In genomic region chr5:66042651-66043340, GRCm38 (mm10) we compare ENCODE assay signal across 16 mouse cellular contexts. TPM values are rescaled to one million over a fixed set of nuclear protein-coding genes. Genes with fewer than 3 reads are reported as not detected.
A peak's percentile ranks its signal among the peaks of the same experiment; 100 is the strongest.
DNase-seq lines count a peak whose midpoint lies in the region; ATAC-seq and TF ChIP-seq lines count a peak whose summit lies in the region.
"Had no signal": no experiment of that assay in that cellular context is flagged by ENCODE, and none has a peak within 500 bp of the region (broad histone marks: within the 10 kb centered on the region; RNA-seq: fewer than 3 reads in every experiment).

No protein-coding gene starts in this region.

- H3K9me3 ChIP-seq in E14TG2a.4 (ENCODE audit: low read length) = no peaks in the 10 kb centered on the region
- no peaks in the 10 kb centered on the region for H3K9me3 ChIP-seq in ES-Bruce4 (replicated peaks; ENCODE audit: control insufficient read depth, insufficient read depth, low read length, poor library complexity, severe bottlenecking)
- H3K9me3 ChIP-seq in kidney, embryonic 14.5 days (ENCODE audit: control insufficient read depth, low read length) = no peaks in the 10 kb centered on the region
- H3K9me3 ChIP-seq in liver, embryonic 16.5 days (replicated peaks; ENCODE audit: control insufficient read depth, low read length) = no peaks in the 10 kb centered on the region
- H3K9me3 ChIP-seq in midbrain, embryonic 16.5 days (replicated peaks; ENCODE audit: control insufficient read depth, low read length, poor library complexity, severe bottlenecking) = no peaks in the 10 kb centered on the region

- no peak for TF ChIP-seq CTCF in E14TG2a.4 (conservative IDR thresholded peaks at IDR 0.05; ENCODE audit: low read length)
- no peak for TF ChIP-seq CTCF in ES-Bruce4 (IDR thresholded peaks at IDR 0.05; ENCODE audit: low read depth, low read length)

- peak; percentile 60; the same call in 1 of the 2 replicates for ATAC-seq in kidney, embryonic 14.5 days (ENCODE audit: low FRiP score, low TSS enrichment)
- ATAC-seq in liver, embryonic 16.5 days (ENCODE audit: low read depth) = 0 out of 2 replicates have a peak, but pooled peaks have one; percentile 45
- ATAC-seq in midbrain, embryonic 16.5 days = no peak

- no peak for DNase-seq in right cerebral cortex, adult 18-20 months
- no peak for DNase-seq in gastrocnemius, postnatal 4 days (ENCODE audit: low spot score in 2 of 2)
- DNase-seq: cerebellum, adult 2 months; heart, adult 18-20 months; heart, postnatal 10 days; right cerebral cortex, postnatal 4 days; thymus, postnatal 4 days had no signal

- 57% methylated on average over 10 of the region's 10 CpGs for WGBS in kidney, embryonic 14.5 days
- 44% methylated on average over 10 of the region's 10 CpGs for WGBS in liver, embryonic 16.5 days (ENCODE audit: insufficient replicate concordance)
- WGBS in midbrain, embryonic 16.5 days = 54% methylated on average over 10 of the region's 10 CpGs

- TF ChIP-seq POLR2A in ES-Bruce4 (IDR thresholded peaks at IDR 0.05; ENCODE audit: insufficient read depth, low read length) = no peak

- H3K27ac ChIP-seq in ES-Bruce4 (ENCODE audit: insufficient read depth, low read length) = peak overlapping the region; percentile 27; the same call in 1 of the 2 replicates
- H3K27ac ChIP-seq in kidney, embryonic 14.5 days (ENCODE audit: low read depth, low read length) = peak overlapping the region; percentile 67; the same call in 1 of the 2 replicates
- H3K27ac ChIP-seq in liver, embryonic 16.5 days (ENCODE audit: low read length) = peak overlapping the region; percentile 52
- no peak overlapping the region for H3K27ac ChIP-seq in midbrain, embryonic 16.5 days (ENCODE audit: low read length)

- 0 out of 2 replicates have a peak, but pooled peaks have one; percentile 56 for TF ChIP-seq EP300 in ES-Bruce4 (IDR thresholded peaks at IDR 0.05; ENCODE audit: insufficient read depth, low read depth, low read length)

- no peaks in the 10 kb centered on the region for H3K36me3 ChIP-seq in E14TG2a.4 (ENCODE audit: insufficient read depth, low read length)
- H3K36me3 ChIP-seq in ES-Bruce4 (ENCODE audit: control insufficient read depth, insufficient read depth, low read length, poor library complexity, severe bottlenecking) = 0 out of 2 replicates have a peak, but pooled peaks cover 4% of the 10 kb centered on the region
- no peaks in the 10 kb centered on the region for H3K36me3 ChIP-seq in kidney, embryonic 14.5 days (ENCODE audit: control insufficient read depth, insufficient read depth, low read length)
- no peaks in the 10 kb centered on the region for H3K36me3 ChIP-seq in liver, embryonic 16.5 days (ENCODE audit: control insufficient read depth, insufficient read depth)
- H3K36me3 ChIP-seq in midbrain, embryonic 16.5 days (ENCODE audit: control insufficient read depth, insufficient read depth, low read length) = no peaks in the 10 kb centered on the region

- no peaks in the 10 kb centered on the region for H3K27me3 ChIP-seq in E14TG2a.4 (ENCODE audit: insufficient read depth, low read length)
- H3K27me3 ChIP-seq in ES-Bruce4 (ENCODE audit: control insufficient read depth, insufficient read depth, low read length, poor library complexity, severe bottlenecking) = no peaks in the 10 kb centered on the region
- H3K27me3 ChIP-seq in kidney, embryonic 14.5 days (ENCODE audit: control insufficient read depth, insufficient read depth, low read length) = no peaks in the 10 kb centered on the region
- H3K27me3 ChIP-seq in liver, embryonic 16.5 days (ENCODE audit: control insufficient read depth, insufficient read depth, low read depth, low read length) = no peaks in the 10 kb centered on the region
- H3K27me3 ChIP-seq in midbrain, embryonic 16.5 days (ENCODE audit: control insufficient read depth, insufficient read depth, low read depth, low read length) = no peaks in the 10 kb centered on the region
- H3K27me3 ChIP-seq: CH12.LX had no signal

- H3K4me2 ChIP-seq in kidney, embryonic 14.5 days (replicated peaks; ENCODE audit: low read depth, low read length) = no peak overlapping the region
- H3K4me2 ChIP-seq in liver, embryonic 16.5 days (ENCODE audit: low read depth, low read length) = peak overlapping the region; percentile 39
- H3K4me2 ChIP-seq in midbrain, embryonic 16.5 days (ENCODE audit: low read length) = no peak overlapping the region

- 0 out of 2 replicates have a peak overlapping the region, but pooled peaks have one; percentile 2 for H3K4me3 ChIP-seq in E14TG2a.4 (replicated peaks; ENCODE audit: low read length)
- H3K4me3 ChIP-seq in ES-Bruce4 (ENCODE audit: low read depth, low read length) = 0 out of 2 replicates have a peak overlapping the region, but pooled peaks have one; percentile 1
- H3K4me3 ChIP-seq in kidney, embryonic 14.5 days (ENCODE audit: low read length) = no peak overlapping the region
- H3K4me3 ChIP-seq in liver, embryonic 16.5 days (ENCODE audit: low read depth, low read length) = no peak overlapping the region
- no peak overlapping the region for H3K4me3 ChIP-seq in midbrain, embryonic 16.5 days (ENCODE audit: low read depth, low read length)
- H3K4me3 ChIP-seq: myocyte had no signal

- no peak overlapping the region for H3K9ac ChIP-seq in ES-Bruce4 (ENCODE audit: low read depth, poor library complexity, severe bottlenecking)
- no peak overlapping the region for H3K9ac ChIP-seq in kidney, embryonic 14.5 days (ENCODE audit: low read depth, low read length)
- H3K9ac ChIP-seq in liver, embryonic 16.5 days (ENCODE audit: low read depth, low read length) = no peak overlapping the region
- H3K9ac ChIP-seq in midbrain, embryonic 16.5 days (ENCODE audit: low read depth, low read length) = no peak overlapping the region

- H3K4me1 ChIP-seq in E14TG2a.4 (replicated peaks; ENCODE audit: low read depth, low read length) (peaks cover 41% of the 10 kb centered on the region), ES-Bruce4 (ENCODE audit: control insufficient read depth, insufficient read depth, low read length) (peaks cover 4% of the 10 kb centered on the region)
- peaks cover 3% of the 10 kb centered on the region; the same call in 1 of the 2 replicates for H3K4me1 ChIP-seq in kidney, embryonic 14.5 days (ENCODE audit: control insufficient read depth, insufficient read depth, low read length)
- H3K4me1 ChIP-seq in liver, embryonic 16.5 days (ENCODE audit: control insufficient read depth, low read depth, low read length) = peaks cover 6% of the 10 kb centered on the region; the same call in 1 of the 2 replicates
- H3K4me1 ChIP-seq in midbrain, embryonic 16.5 days (ENCODE audit: control insufficient read depth, insufficient read depth, low read length) = no peaks in the 10 kb centered on the region

RNA-seq across cellular contexts. Expression of gene 9130230L23Rik, which starts 38.7 kb away (rescaled TPM):
- 0.67 and 2.3 TPM in 2 replicates for polyA plus RNA-seq in ES-Bruce4 (2011; ENCODE audit: insufficient read depth, insufficient read length, low read depth, missing spikeins)
- polyA plus RNA-seq in kidney, embryonic 14.5 days (2014; fragmentation: Nextera tagmentation; extraction: Ambion mirVana) = 0.38 and 0.40 TPM in 2 replicates
- 0.24 TPM in 1 of 2 replicates, not detected in the other for polyA plus RNA-seq in liver, embryonic 16.5 days (2015; fragmentation: Nextera tagmentation; extraction: Ambion mirVana)
- under 1 TPM; 0.73 to 0.96 TPM for total RNA-seq in gastrocnemius, postnatal 4 days (2021)
- not detected in 2 replicates for polyA plus RNA-seq in midbrain, embryonic 16.5 days (2015; fragmentation: Nextera tagmentation; extraction: Ambion mirVana)
- total RNA-seq: heart, adult 18-20 months; heart, postnatal 10 days; layer of hippocampus, postnatal 25 days had no signal
- polyA plus RNA-seq: cerebellum, adult 2 months; limb, embryonic 11.5 days had no signal

Comparison
In these comparisons a context has a peak if more than half of its experiments do, and no peak if none do; other contexts are left out.
1. H3K4me3 ChIP-seq: peak in E14TG2a.4 (single experiment) and ES-Bruce4 (single experiment); none in kidney, embryonic 14.5 days (single experiment), liver, embryonic 16.5 days (single experiment) and midbrain, embryonic 16.5 days (single experiment).